Mouse (Mus musculus) cortical plate, adult 2 months (tissue): ENCODE results near the gene Tbrg4.

Source experiments
- CTCF ChIP-seq: fragments of 200-500 bp; IDR thresholded peaks from 2 replicates; pipeline ENCODE4 v1.5.1; 2011; ENCODE audit warnings: mild to moderate bottlenecking, control low read depth, low read length; ENCODE audit not compliant: insufficient read depth; ENCODE audit errors: extremely low read depth
- POLR2A ChIP-seq: fragments of 200-500 bp; IDR thresholded peaks from 2 replicates; pipeline ENCODE4 v1.6.1; 2011; ENCODE audit warnings: mild to moderate bottlenecking, low read length, control low read depth; ENCODE audit not compliant: insufficient read depth; ENCODE audit errors: extremely low read depth

DNA sequence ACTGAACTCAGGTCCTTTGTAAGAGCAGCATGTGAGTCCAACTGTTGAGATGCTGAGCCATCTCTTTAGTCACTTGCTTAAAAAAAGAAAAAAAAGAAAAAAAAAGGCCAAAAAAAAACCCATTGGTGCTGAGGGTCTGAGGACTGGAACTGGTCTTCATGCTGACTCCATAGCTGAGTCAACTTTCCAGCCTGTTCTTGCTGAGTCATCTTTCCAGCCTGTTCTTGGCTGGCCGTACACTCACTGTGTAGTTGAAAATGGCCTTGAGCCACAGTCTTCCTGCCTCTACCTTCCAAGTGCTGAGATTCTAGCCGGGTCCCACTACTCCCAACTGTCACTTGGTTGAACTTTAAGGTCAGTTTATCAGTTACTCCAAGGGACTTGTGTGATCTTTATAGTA is 40.8 kb upstream of the Tbrg4 start:
- TF ChIP-seq POLR2A (no peak), CTCF (no peak)
